Mouse (Mus musculus) cortical plate, adult 2 months (tissue): ENCODE results near the gene D330020A13Rik.

Experiments
- CTCF ChIP-seq: fragments of 200-500 bp; IDR thresholded peaks from 2 replicates; pipeline ENCODE4 v1.5.1; 2011; ENCODE audit warnings: mild to moderate bottlenecking, control low read depth, low read length; ENCODE audit not compliant: insufficient read depth; ENCODE audit errors: extremely low read depth
- POLR2A ChIP-seq: fragments of 200-500 bp; IDR thresholded peaks from 2 replicates; pipeline ENCODE4 v1.6.1; 2011; ENCODE audit warnings: mild to moderate bottlenecking, low read length, control low read depth; ENCODE audit not compliant: insufficient read depth; ENCODE audit errors: extremely low read depth

GRCm38 (mm10) chr6:120324295-120324927, 30.2 kb downstream of the D330020A13Rik start:
- TF ChIP-seq CTCF (peak; percentile 88), POLR2A (no peak)
